Mouse (Mus musculus) hindbrain, embryonic 12.5 days (tissue): ENCODE data around the gene Thg1l. TPM values are rescaled to one million over a fixed set of nuclear protein-coding genes. Genes with fewer than 3 reads are reported as not detected.

Source experiments
- ATAC-seq: fragments of 200-750 bp; cut with Nextera tagmentation; 2 replicates; pipeline ENCODE4 v1.8.0; 2017; ENCODE audit warnings: moderate TSS enrichment; ENCODE audit not compliant: low FRiP score
- H3K27ac ChIP-seq: fragments of 300-500 bp; sonication (generic); 2 replicates; pipeline ENCODE4 v1.5.1; 2016; ENCODE audit warnings: mild to moderate bottlenecking
- H3K27me3 ChIP-seq: fragments of 300-500 bp; sonication (generic); 2 replicates; pipeline ENCODE4 v1.6.1; 2016; ENCODE audit warnings: mild to moderate bottlenecking
- H3K36me3 ChIP-seq: fragments of 300-500 bp; sonication (generic); 2 replicates; pipeline ENCODE4 v1.6.1; 2016; ENCODE audit warnings: mild to moderate bottlenecking
- H3K4me1 ChIP-seq: fragments of 300-500 bp; sonication (generic); 2 replicates; pipeline ENCODE4 v1.6.1; 2016
- H3K4me2 ChIP-seq: fragments of 300-500 bp; sonication (generic); replicated peaks from 2 replicates; pipeline ENCODE4 v1.6.1; 2016; ENCODE audit warnings: mild to moderate bottlenecking
- H3K4me3 ChIP-seq: fragments of 300-500 bp; sonication (generic); 2 replicates; pipeline ENCODE4 v1.5.1; 2016; ENCODE audit warnings: mild to moderate bottlenecking
- H3K9ac ChIP-seq: fragments of 300-500 bp; sonication (generic); 2 replicates; pipeline ENCODE4 v1.6.1; 2016; ENCODE audit warnings: mild to moderate bottlenecking, moderate library complexity
- H3K9me3 ChIP-seq: fragments of 300-500 bp; sonication (generic); replicated peaks from 2 replicates; pipeline ENCODE4 v1.6.1; 2016; ENCODE audit warnings: mild to moderate bottlenecking
- WGBS: fragments of 180-500 bp; shearing (Covaris S2); methylation state at CpG from one replicate; pipeline ENCODE4 v1.1.7; 2016; 5-methylcytosine and 5-hydroxymethylcytosine counted together
- polyA plus RNA-seq: library from polyadenylated mRNA; unstranded; fragments of >200 nt; fragmentation: Nextera tagmentation; extraction: Ambion mirVana; gene quantifications from 2 replicates; pipeline ENCODE4 v1.2.1, GENCODE M21; 2016

Thg1l gene
- polyA plus RNA-seq, 1 experiment from 2014 or later, result 11.9 TPM

DNA sequence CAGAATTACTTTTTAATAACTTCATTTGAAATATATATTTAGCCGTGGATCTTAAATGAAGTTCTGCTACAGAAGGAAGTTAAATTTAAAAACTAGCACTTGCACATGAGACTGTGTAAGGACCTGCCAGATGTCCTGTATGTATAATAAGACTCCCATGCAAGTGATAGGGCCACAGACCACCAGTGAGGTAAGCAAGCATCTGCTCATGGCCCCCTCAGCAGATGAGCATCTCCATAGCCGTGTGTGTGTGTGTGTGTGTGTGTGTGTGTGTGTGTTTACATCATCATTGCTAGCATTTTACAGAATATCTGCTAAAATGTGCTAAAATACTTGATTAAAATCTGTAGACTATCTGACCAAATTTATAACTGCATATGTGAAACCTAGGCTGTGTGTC is 57.9 kb downstream of the Thg1l start:
- Histone ChIP-seq H3K9me3 (no peaks in the 10 kb centered on the region), H3K4me2 (no peak overlapping the region), H3K9ac (no peak overlapping the region), H3K36me3 (peaks cover 47% of the 10 kb centered on the region), H3K4me3 (no peak overlapping the region), H3K4me1 (no peaks in the 10 kb centered on the region), H3K27ac (no peak overlapping the region), H3K27me3 (no peaks in the 10 kb centered on the region)
- WGBS, result 93% methylated on average over 2 of the region's 2 CpGs
- ATAC-seq, result no peak

Other genes with a start within 250 kb of the Thg1l start
- gene Clint1, start 103.4 kb downstream of the Thg1l start, polyA plus RNA-seq, result 82.3 and 92.2 TPM in 2 replicates
- 16.9 and 17.3 TPM in 2 replicates for gene Lsm11, start 10.6 kb downstream of the Thg1l start, polyA plus RNA-seq
- 0.14 and 0.25 TPM in 2 replicates for gene Sox30, start 24.8 kb upstream of the Thg1l start, polyA plus RNA-seq
- 2.7 and 5.6 TPM in 2 replicates for gene Gm12166, start 96.8 kb upstream of the Thg1l start, polyA plus RNA-seq
- 17.3 and 18.4 TPM in 2 replicates for gene Adam19, start 100.5 kb upstream of the Thg1l start, polyA plus RNA-seq
- 0.72 and 0.90 TPM in 2 replicates for gene Nipal4, start 211.0 kb upstream of the Thg1l start, polyA plus RNA-seq